Mouse (Mus musculus): ENCODE results near the gene Arid1b. TPM values are rescaled to one million over a fixed set of nuclear protein-coding genes. Genes with fewer than 3 reads are reported as not detected.

Gene Arid1b
- polyA plus RNA-seq, 1 experiment: 59.4 TPM

GRCm38 (mm10) chr17:5162525-5162924 lies 168.4 kb downstream of the Arid1b start:
- Histone ChIP-seq H3K27me3 (ENCODE audit: control insufficient read depth, insufficient read depth, low read length) (no peaks in the 10 kb centered on the region), H3K4me3 (ENCODE audit: low read depth, low read length) (no peak overlapping the region), H3K4me1 (ENCODE audit: control insufficient read depth, insufficient read depth, insufficient read length, low read length) (peaks cover 14% of the 10 kb centered on the region), H3K36me3 (ENCODE audit: control insufficient read depth, insufficient read depth, low read length) (no peaks in the 10 kb centered on the region), H3K27ac (ENCODE audit: insufficient read depth, low read depth, low read length) (no peak overlapping the region)
- WGBS: 46% methylated on average over 2 of the region's 2 CpGs
- TF ChIP-seq POLR2A (IDR thresholded peaks at IDR 0.05; ENCODE audit: low read depth, low read length) (no peak), CTCF (IDR thresholded peaks at IDR 0.05; ENCODE audit: extremely low read depth, insufficient read length, insufficient replicate concordance, low read depth, low read length) (no peak)

- H3K27ac ChIP-seq (ENCODE audit: insufficient read depth, low read depth, low read length): no peak overlapping the region
- H3K36me3 ChIP-seq (ENCODE audit: control insufficient read depth, insufficient read depth, low read length): no peaks in the 10 kb centered on the region
- peaks cover 14% of the 10 kb centered on the region for H3K4me1 ChIP-seq (ENCODE audit: control insufficient read depth, insufficient read depth, insufficient read length, low read length)
- WGBS: 66% methylated on average over 7 of the region's 7 CpGs
- H3K27me3 ChIP-seq (ENCODE audit: control insufficient read depth, insufficient read depth, low read length): no peaks in the 10 kb centered on the region
- no peak overlapping the region for H3K4me3 ChIP-seq (ENCODE audit: low read depth, low read length)
- TF ChIP-seq POLR2A (IDR thresholded peaks at IDR 0.05; ENCODE audit: low read depth, low read length): no peak
- no peak for TF ChIP-seq CTCF (IDR thresholded peaks at IDR 0.05; ENCODE audit: extremely low read depth, insufficient read length, insufficient replicate concordance, low read depth, low read length)
Measured at GRCm38 (mm10) chr17:5163251-5163826, 169.2 kb downstream of the Arid1b start.

- no peak overlapping the region for H3K27ac ChIP-seq (ENCODE audit: insufficient read depth, low read depth, low read length)
- H3K36me3 ChIP-seq (ENCODE audit: control insufficient read depth, insufficient read depth, low read length): no peaks in the 10 kb centered on the region
- no peak for TF ChIP-seq CTCF (IDR thresholded peaks at IDR 0.05; ENCODE audit: extremely low read depth, insufficient read length, insufficient replicate concordance, low read depth, low read length)
- WGBS: 77% methylated on average over 4 of the region's 4 CpGs
- no peaks in the 10 kb centered on the region for H3K27me3 ChIP-seq (ENCODE audit: control insufficient read depth, insufficient read depth, low read length)
- H3K4me1 ChIP-seq (ENCODE audit: control insufficient read depth, insufficient read depth, insufficient read length, low read length): peaks cover 14% of the 10 kb centered on the region
- H3K4me3 ChIP-seq (ENCODE audit: low read depth, low read length): no peak overlapping the region
Measured at GRCm38 (mm10) chr17:5164794-5165193, 170.7 kb downstream of the Arid1b start.

- no peaks in the 10 kb centered on the region for H3K27me3 ChIP-seq (ENCODE audit: control insufficient read depth, insufficient read depth, low read length)
- H3K36me3 ChIP-seq (ENCODE audit: control insufficient read depth, insufficient read depth, low read length): no peaks in the 10 kb centered on the region
- peaks cover 14% of the 10 kb centered on the region for H3K4me1 ChIP-seq (ENCODE audit: control insufficient read depth, insufficient read depth, insufficient read length, low read length)
- TF ChIP-seq CTCF (IDR thresholded peaks at IDR 0.05; ENCODE audit: extremely low read depth, insufficient read length, insufficient replicate concordance, low read depth, low read length) (no peak), POLR2A (IDR thresholded peaks at IDR 0.05; ENCODE audit: low read depth, low read length) (no peak)
- no peak overlapping the region for H3K27ac ChIP-seq (ENCODE audit: insufficient read depth, low read depth, low read length)
- WGBS: 58% methylated on average over 15 of the region's 15 CpGs
- H3K4me3 ChIP-seq (ENCODE audit: low read depth, low read length): peak overlapping the region; percentile 15; the same call in 1 of the 2 replicates
Measured at GRCm38 (mm10) chr17:5165201-5165825, 171.2 kb downstream of the Arid1b start.

GRCm38 (mm10) chr17:5166175-5166574 lies 172.0 kb downstream of the Arid1b start:
- no peaks in the 10 kb centered on the region for H3K27me3 ChIP-seq (ENCODE audit: control insufficient read depth, insufficient read depth, low read length)
- H3K27ac ChIP-seq (ENCODE audit: insufficient read depth, low read depth, low read length): no peak overlapping the region
- peaks cover 14% of the 10 kb centered on the region for H3K4me1 ChIP-seq (ENCODE audit: control insufficient read depth, insufficient read depth, insufficient read length, low read length)
- no peak for TF ChIP-seq POLR2A (IDR thresholded peaks at IDR 0.05; ENCODE audit: low read depth, low read length)
- no peak for TF ChIP-seq CTCF (IDR thresholded peaks at IDR 0.05; ENCODE audit: extremely low read depth, insufficient read length, insufficient replicate concordance, low read depth, low read length)
- WGBS: 82% methylated on average over 4 of the region's 4 CpGs
- H3K4me3 ChIP-seq (ENCODE audit: low read depth, low read length): no peak overlapping the region
- no peaks in the 10 kb centered on the region for H3K36me3 ChIP-seq (ENCODE audit: control insufficient read depth, insufficient read depth, low read length)

GRCm38 (mm10) chr17:5168046-5168445 lies 173.9 kb downstream of the Arid1b start:
- TF ChIP-seq CTCF (IDR thresholded peaks at IDR 0.05; ENCODE audit: extremely low read depth, insufficient read length, insufficient replicate concordance, low read depth, low read length) (no peak), POLR2A (IDR thresholded peaks at IDR 0.05; ENCODE audit: low read depth, low read length) (no peak)

GRCm38 (mm10) chr17:5168640-5169039 lies 174.5 kb downstream of the Arid1b start:
- TF ChIP-seq POLR2A (IDR thresholded peaks at IDR 0.05; ENCODE audit: low read depth, low read length): no peak
- TF ChIP-seq CTCF (IDR thresholded peaks at IDR 0.05; ENCODE audit: extremely low read depth, insufficient read length, insufficient replicate concordance, low read depth, low read length): no peak
- no peaks in the 10 kb centered on the region for H3K36me3 ChIP-seq (ENCODE audit: control insufficient read depth, insufficient read depth, low read length)
- H3K27ac ChIP-seq (ENCODE audit: insufficient read depth, low read depth, low read length): no peak overlapping the region

More at GRCm38 (mm10) chr17:5168046-5168445, 173.9 kb downstream of the Arid1b start:
- Histone ChIP-seq H3K4me3 (ENCODE audit: low read depth, low read length) (no peak overlapping the region), H3K27me3 (ENCODE audit: control insufficient read depth, insufficient read depth, low read length) (no peaks in the 10 kb centered on the region), H3K27ac (ENCODE audit: insufficient read depth, low read depth, low read length) (no peak overlapping the region), H3K36me3 (ENCODE audit: control insufficient read depth, insufficient read depth, low read length) (no peaks in the 10 kb centered on the region), H3K4me1 (ENCODE audit: control insufficient read depth, insufficient read depth, insufficient read length, low read length) (peaks cover 12% of the 10 kb centered on the region)
- WGBS: 80% methylated on average over 7 of the region's 7 CpGs

More at GRCm38 (mm10) chr17:5168640-5169039, 174.5 kb downstream of the Arid1b start:
- 93% methylated on average over 7 of the region's 7 CpGs for WGBS
- H3K27me3 ChIP-seq (ENCODE audit: control insufficient read depth, insufficient read depth, low read length): no peaks in the 10 kb centered on the region
- H3K4me3 ChIP-seq (ENCODE audit: low read depth, low read length): no peak overlapping the region
- H3K4me1 ChIP-seq (ENCODE audit: control insufficient read depth, insufficient read depth, insufficient read length, low read length): peaks cover 7% of the 10 kb centered on the region

Measured in small intestine, adult 2 months (tissue).